Mouse (Mus musculus) hindbrain, embryonic 12.5 days (tissue): ENCODE data around the gene Psmg4. TPM values are rescaled to one million over a fixed set of nuclear protein-coding genes. Genes with fewer than 3 reads are reported as not detected.

Source experiments
- ATAC-seq: fragments of 200-750 bp; cut with Nextera tagmentation; 2 replicates; pipeline ENCODE4 v1.8.0; 2017; ENCODE audit warnings: moderate TSS enrichment; ENCODE audit not compliant: low FRiP score
- H3K27ac ChIP-seq: fragments of 300-500 bp; sonication (generic); 2 replicates; pipeline ENCODE4 v1.5.1; 2016; ENCODE audit warnings: mild to moderate bottlenecking
- H3K27me3 ChIP-seq: fragments of 300-500 bp; sonication (generic); 2 replicates; pipeline ENCODE4 v1.6.1; 2016; ENCODE audit warnings: mild to moderate bottlenecking
- H3K36me3 ChIP-seq: fragments of 300-500 bp; sonication (generic); 2 replicates; pipeline ENCODE4 v1.6.1; 2016; ENCODE audit warnings: mild to moderate bottlenecking
- H3K4me1 ChIP-seq: fragments of 300-500 bp; sonication (generic); 2 replicates; pipeline ENCODE4 v1.6.1; 2016
- H3K4me2 ChIP-seq: fragments of 300-500 bp; sonication (generic); replicated peaks from 2 replicates; pipeline ENCODE4 v1.6.1; 2016; ENCODE audit warnings: mild to moderate bottlenecking
- H3K4me3 ChIP-seq: fragments of 300-500 bp; sonication (generic); 2 replicates; pipeline ENCODE4 v1.5.1; 2016; ENCODE audit warnings: mild to moderate bottlenecking
- H3K9ac ChIP-seq: fragments of 300-500 bp; sonication (generic); 2 replicates; pipeline ENCODE4 v1.6.1; 2016; ENCODE audit warnings: mild to moderate bottlenecking, moderate library complexity
- H3K9me3 ChIP-seq: fragments of 300-500 bp; sonication (generic); replicated peaks from 2 replicates; pipeline ENCODE4 v1.6.1; 2016; ENCODE audit warnings: mild to moderate bottlenecking
- WGBS: fragments of 180-500 bp; shearing (Covaris S2); methylation state at CpG from one replicate; pipeline ENCODE4 v1.1.7; 2016; 5-methylcytosine and 5-hydroxymethylcytosine counted together
- polyA plus RNA-seq: library from polyadenylated mRNA; unstranded; fragments of >200 nt; fragmentation: Nextera tagmentation; extraction: Ambion mirVana; gene quantifications from 2 replicates; pipeline ENCODE4 v1.2.1, GENCODE M21; 2016

Psmg4 gene
- polyA plus RNA-seq: 80.5 and 93.8 TPM in 2 replicates

DNA sequence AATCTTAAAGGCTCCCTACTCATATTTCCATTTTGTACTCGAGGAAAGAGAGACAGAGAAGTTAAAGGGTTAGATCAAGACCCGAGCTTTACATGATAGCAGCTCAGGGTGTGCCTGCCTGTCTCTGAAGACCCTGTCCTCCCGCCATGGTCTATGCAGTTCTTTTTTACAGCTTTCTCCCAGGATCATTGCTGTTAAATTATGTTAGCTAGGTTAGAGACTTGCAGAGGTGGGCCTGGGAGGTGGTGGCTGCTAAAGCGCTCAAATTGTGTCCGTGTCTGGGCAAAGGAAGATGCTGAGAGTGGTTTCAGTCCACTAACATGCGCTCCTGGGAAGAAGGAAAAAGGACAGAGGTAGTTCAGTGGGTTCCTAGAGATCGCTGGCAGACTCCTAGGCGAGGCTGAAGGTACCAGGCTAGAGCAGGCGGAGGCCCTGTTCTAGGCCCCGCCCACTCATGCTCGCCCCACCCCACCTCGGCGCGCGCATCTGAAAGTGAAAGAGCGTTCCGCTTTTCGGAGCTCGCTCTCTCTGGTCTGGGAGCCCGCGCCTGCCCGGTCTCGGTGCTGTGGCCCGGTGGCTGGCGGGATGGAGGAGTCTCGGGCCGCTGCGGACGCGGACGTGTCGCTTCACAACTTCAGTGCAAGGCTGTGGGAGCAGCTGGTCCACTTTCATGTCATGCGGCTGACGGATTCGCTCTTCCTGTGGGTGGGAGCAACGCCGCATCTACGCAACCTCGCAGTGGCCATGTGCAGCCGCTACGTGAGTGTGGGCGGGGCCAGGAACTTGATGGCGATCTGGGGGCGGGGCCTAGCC, at the start of gene Psmg4:
Gene Psmg4, plus strand, starts transcription at position 474 of the 813 bp plus-strand sequence.
- 6% methylated on average over 44 of the region's 44 CpGs for WGBS
- Histone ChIP-seq H3K9me3 (peaks cover 6% of the 10 kb centered on the region; the same call in 1 of the 2 replicates), H3K4me3 (peak within 1 kb of the TSS; percentile 75), H3K4me1 (peaks cover 12% of the 10 kb centered on the region), H3K27me3 (no peaks in the 10 kb centered on the region), H3K36me3 (peaks cover 10% of the 10 kb centered on the region), H3K9ac (peak within 1 kb of the TSS; percentile 64), H3K27ac (peak within 1 kb of the TSS; percentile 88), H3K4me2 (peak within 1 kb of the TSS; percentile 65)
- peak; percentile 97 for ATAC-seq

DNA sequence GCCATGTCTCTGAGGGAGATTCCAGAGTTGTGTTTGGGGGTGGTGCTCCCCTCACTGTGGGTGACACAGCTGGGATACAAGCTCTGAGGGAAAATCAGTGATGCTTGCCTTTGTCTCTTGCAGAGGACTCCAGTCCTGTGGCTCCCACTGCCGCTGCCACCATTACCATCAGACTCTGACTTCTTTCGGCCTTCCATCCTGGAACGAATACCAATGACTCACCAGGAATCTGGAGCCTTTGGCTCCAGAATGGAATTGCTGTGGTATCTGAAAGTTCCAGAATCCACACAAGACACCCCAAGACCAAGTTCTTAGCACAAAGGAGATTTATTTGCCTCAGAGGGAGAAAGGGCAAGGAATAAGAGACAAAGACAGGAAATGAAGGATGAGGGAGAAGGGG, 49.7 kb upstream of the Psmg4 start:
- no peaks in the 10 kb centered on the region for H3K9me3 ChIP-seq
- 79% methylated on average over 3 of the region's 3 CpGs for WGBS
- H3K27me3 ChIP-seq: no peaks in the 10 kb centered on the region

DNA sequence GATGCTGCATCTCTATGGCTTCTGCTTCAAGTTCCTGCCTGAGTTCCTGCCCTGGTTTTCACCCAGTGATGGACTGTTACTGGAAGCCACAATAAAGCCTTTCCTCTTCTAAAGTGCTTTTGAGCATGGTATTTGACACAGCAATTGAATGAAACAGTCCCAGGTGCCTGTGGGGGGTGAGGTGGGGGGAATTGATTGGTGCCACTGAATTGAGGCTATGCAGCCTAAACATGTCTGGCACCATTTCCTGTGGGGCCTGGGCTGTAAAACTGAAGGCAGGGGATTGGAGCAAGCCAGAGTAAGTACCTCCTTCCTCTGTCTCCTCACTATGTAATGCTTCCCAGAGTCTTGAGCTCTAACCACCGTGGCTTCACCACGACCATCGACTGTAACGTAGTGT, 48.1 kb upstream of the Psmg4 start:
- H3K4me1 ChIP-seq: peaks cover 3% of the 10 kb centered on the region; the same call in 1 of the 2 replicates
- H3K9ac ChIP-seq: no peak overlapping the region
- no peak for ATAC-seq
- no peaks in the 10 kb centered on the region for H3K36me3 ChIP-seq
- H3K4me2 ChIP-seq: no peak overlapping the region
- WGBS: 85% methylated on average over 4 of the region's 4 CpGs
- H3K4me3 ChIP-seq: no peak overlapping the region
- H3K27ac ChIP-seq: no peak overlapping the region
- H3K9me3 ChIP-seq: no peaks in the 10 kb centered on the region
- no peaks in the 10 kb centered on the region for H3K27me3 ChIP-seq

More for the DNA sequence above, 49.7 kb upstream of the Psmg4 start:
- no peaks in the 10 kb centered on the region for H3K36me3 ChIP-seq
- no peak overlapping the region for H3K9ac ChIP-seq
- peaks cover 6% of the 10 kb centered on the region; the same call in 1 of the 2 replicates for H3K4me1 ChIP-seq
- no peak overlapping the region for H3K4me2 ChIP-seq
- H3K4me3 ChIP-seq: no peak overlapping the region
- no peak for ATAC-seq
- no peak overlapping the region for H3K27ac ChIP-seq

DNA sequence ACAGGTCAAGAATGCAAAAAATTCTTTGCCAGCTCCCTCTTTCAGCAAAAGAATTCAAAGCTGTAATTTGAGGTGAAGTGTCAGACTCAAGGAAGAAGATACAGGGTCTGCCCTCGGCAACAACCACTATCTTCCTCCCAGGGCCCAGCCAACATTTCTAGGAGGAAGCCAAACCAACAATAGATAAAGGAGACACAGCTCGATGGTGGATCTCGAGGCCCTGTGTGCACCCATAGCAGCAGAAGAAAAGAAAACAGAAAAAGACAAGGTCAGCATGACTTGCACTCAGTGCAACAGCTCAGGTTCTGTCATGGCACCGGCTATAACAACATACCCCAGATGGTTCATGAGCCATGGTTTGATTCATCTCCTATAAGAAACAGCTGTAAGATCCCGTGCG, 46.3 kb upstream of the Psmg4 start:
- no peak overlapping the region for H3K4me2 ChIP-seq
- H3K9ac ChIP-seq: no peak overlapping the region
- no peak for ATAC-seq
- H3K36me3 ChIP-seq: peaks cover 2% of the 10 kb centered on the region; the same call in 1 of the 2 replicates
- H3K4me3 ChIP-seq: no peak overlapping the region
- H3K9me3 ChIP-seq: no peaks in the 10 kb centered on the region
- 77% methylated on average over 6 of the region's 6 CpGs for WGBS
- no peaks in the 10 kb centered on the region for H3K4me1 ChIP-seq
- no peaks in the 10 kb centered on the region for H3K27me3 ChIP-seq
- H3K27ac ChIP-seq: no peak overlapping the region

DNA sequence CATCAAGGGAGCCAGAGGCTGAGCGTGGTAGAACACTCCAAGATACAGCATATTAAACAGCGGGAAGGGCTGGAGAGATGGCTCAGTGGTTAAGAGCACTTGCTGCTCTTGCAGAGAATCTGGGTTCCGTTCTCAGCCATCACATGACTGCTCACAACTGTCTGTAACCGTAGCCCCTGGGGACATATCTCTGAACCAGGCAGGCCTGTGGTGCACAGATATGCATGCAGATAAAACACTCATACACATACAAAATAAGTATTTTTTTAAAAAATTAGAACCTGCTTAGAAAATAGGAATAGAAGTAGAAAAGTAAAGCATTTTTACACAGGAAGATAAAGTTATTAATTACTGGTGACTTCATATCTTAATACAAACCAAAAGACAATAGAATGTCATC, 43.9 kb upstream of the Psmg4 start:
- Histone ChIP-seq H3K36me3 (peaks cover 8% of the 10 kb centered on the region; the same call in 1 of the 2 replicates), H3K4me3 (no peak overlapping the region), H3K9me3 (no peaks in the 10 kb centered on the region), H3K27me3 (no peaks in the 10 kb centered on the region), H3K4me1 (peaks cover 4% of the 10 kb centered on the region), H3K9ac (no peak overlapping the region), H3K27ac (no peak overlapping the region), H3K4me2 (no peak overlapping the region)
- WGBS: 84% methylated on average over 4 of the region's 4 CpGs
- no peak for ATAC-seq

DNA sequence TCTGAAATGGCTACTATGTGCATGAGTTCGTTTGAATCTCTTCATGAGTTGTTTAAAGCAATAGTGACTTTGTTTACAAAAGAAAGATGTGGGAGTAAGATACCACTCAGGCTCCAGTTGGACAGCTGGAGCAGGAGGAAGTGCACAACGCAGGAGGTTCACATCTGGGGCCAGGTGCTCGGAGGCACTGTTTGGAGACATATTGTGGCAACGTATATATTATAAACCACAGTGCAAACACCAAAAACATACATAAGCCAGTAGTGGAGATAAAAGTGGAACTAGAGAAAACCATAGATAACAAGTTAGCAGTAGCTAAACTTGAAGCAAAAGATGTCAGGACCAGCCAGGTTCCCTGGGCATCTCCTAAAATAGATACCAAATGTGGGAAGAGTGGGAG, 43.4 kb upstream of the Psmg4 start:
- Histone ChIP-seq H3K27me3 (no peaks in the 10 kb centered on the region), H3K27ac (no peak overlapping the region), H3K36me3 (peaks cover 14% of the 10 kb centered on the region; the same call in 1 of the 2 replicates), H3K9me3 (no peaks in the 10 kb centered on the region), H3K4me1 (peaks cover 10% of the 10 kb centered on the region), H3K9ac (no peak overlapping the region), H3K4me3 (no peak overlapping the region), H3K4me2 (no peak overlapping the region)
- ATAC-seq: no peak
- 84% methylated on average over 4 of the region's 4 CpGs for WGBS

DNA sequence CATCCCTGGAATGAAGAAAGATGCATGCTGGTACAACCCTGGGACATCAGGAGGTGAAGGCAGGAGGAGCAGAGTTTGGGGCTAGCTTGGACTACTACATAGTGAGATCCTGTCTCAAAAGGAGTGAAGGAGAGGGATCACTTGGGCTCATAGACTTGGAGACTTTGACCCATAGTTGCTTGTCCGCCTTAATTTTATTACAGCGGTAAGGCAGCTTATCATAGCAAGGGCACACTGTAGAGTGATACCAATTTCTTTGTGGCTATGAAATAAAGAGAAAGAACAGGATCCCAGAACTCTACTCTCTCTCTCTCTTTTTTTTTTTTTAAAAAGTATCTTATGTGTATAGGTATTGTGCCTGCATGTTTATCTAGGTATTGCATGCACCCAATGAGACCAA, 42.2 kb upstream of the Psmg4 start:
- H3K4me3 ChIP-seq: no peak overlapping the region
- peaks cover 22% of the 10 kb centered on the region; the same call in 1 of the 2 replicates for H3K36me3 ChIP-seq
- no peak overlapping the region for H3K4me2 ChIP-seq
- H3K9me3 ChIP-seq: no peaks in the 10 kb centered on the region
- no peak for ATAC-seq
- H3K4me1 ChIP-seq: peaks cover 21% of the 10 kb centered on the region
- WGBS: 100% methylated on average over 2 of the region's 2 CpGs
- no peak overlapping the region for H3K27ac ChIP-seq
- H3K9ac ChIP-seq: no peak overlapping the region
- no peaks in the 10 kb centered on the region for H3K27me3 ChIP-seq

DNA sequence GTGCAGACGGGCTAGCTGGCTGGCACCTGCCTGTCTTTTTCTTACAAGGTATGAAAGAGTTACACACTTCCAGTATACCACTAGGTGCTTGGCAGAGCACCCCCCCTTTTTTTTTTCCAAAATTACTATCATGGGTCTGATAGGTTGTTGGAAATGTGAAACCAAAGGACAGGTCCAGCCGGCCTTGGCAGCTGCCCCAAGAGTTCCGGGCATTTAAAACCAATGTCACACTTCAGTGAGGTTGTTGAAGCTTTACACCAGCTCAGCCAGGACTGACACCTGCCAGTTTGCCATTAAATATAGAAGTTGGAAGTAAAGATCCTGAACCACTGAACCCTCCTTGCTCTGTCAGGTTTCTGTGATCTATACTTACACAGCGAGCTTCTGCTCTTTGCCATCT, 37.1 kb upstream of the Psmg4 start:
- Histone ChIP-seq H3K4me1 (peaks cover 24% of the 10 kb centered on the region), H3K9me3 (no peaks in the 10 kb centered on the region), H3K9ac (peak overlapping the region; percentile 62), H3K27ac (no peak overlapping the region), H3K36me3 (peaks cover 34% of the 10 kb centered on the region), H3K4me2 (peak overlapping the region; percentile 71), H3K4me3 (peak overlapping the region; percentile 42), H3K27me3 (no peaks in the 10 kb centered on the region)
- ATAC-seq: no peak
- 61% methylated on average over 4 of the region's 4 CpGs for WGBS

DNA sequence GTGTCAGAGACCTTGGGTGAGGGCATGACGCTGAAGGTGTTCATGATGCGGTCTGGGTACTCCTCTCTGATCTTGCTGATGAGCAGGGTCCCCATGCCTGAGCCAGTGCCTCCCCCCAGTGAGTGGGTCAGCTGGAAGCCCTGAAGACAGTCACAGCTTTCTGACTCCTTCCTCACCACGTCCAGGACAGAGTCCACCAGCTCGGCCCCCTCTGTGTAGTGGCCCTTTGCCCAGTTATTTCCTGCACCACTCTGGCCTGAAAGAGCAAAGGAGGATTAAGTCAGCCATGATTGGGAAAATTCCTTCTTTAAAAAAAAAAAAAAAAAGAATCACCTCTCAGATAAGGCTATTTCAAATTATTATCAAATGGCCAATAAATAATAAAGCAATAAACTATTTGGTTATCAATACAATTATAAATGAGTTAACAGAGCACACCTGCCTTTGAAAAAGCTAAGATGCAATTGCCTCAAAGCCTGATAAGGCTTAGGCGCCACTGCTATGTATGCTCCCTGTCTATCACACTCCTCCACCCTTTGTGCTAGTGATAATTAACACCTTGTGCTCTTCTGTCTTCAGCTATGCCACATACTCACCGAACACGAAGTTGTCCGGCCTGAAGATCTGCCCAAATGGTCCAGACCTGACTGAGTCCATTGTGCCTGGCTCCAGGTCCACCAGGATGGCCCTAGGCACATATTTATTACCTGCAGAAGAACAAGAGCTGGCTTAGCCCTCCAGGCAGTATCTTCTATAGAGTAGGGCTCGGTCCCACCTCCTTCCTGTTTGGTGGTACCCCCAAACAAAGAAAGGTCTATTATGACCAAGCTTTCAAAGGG, 34.3 kb upstream of the Psmg4 start:
- no peaks in the 10 kb centered on the region for H3K9me3 ChIP-seq
- WGBS: 45% methylated on average over 9 of the region's 9 CpGs
- no peak for ATAC-seq
- H3K27me3 ChIP-seq: no peaks in the 10 kb centered on the region
- peaks cover 29% of the 10 kb centered on the region for H3K36me3 ChIP-seq
- peak overlapping the region; percentile 100 for H3K27ac ChIP-seq
- H3K4me2 ChIP-seq: peak overlapping the region; percentile 62
- peaks cover 39% of the 10 kb centered on the region for H3K4me1 ChIP-seq
- H3K9ac ChIP-seq: peak overlapping the region; percentile 96
- H3K4me3 ChIP-seq: peak overlapping the region; percentile 86

DNA sequence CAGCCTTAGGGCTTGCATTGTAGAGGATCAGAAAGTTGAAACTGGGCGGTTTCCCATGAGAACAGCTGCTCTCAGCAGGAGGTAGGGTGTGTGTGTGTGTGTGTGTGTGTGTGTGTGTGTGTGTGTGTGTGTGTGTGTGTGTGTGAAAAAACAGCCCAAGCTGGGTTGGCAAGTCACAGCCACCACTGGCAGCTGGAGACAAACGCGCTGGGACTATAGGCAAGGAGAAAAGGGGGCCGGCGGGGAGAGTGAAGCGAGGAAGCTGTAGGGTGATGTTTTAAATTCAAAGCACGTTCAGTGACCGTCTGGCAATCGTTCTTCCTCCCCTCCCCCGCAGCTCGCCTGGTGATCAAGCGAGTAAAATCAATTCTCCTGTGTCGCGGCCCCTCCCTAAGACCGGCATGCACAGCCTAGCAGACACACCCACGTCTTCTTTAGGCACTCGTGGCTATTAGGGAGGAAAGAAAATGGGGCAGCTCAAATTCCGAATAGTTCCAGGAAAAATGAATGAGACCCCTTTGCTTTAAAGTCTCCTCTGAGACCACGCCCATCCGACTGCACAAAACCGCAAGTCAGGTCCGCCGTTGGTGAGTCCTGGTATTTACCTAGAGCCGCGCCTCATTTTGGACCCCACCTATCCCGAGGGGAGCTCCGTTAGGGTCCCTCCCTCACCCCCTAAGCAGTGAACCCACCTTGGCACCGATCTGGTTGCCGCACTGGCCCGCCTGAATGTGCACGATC, 33.1 kb upstream of the Psmg4 start:
- H3K9ac ChIP-seq: peak overlapping the region; percentile 96
- H3K4me3 ChIP-seq: peak overlapping the region; percentile 86
- ATAC-seq: peak; percentile 18; the same call in 1 of the 2 replicates
- H3K4me2 ChIP-seq: peak overlapping the region; percentile 62
- WGBS: under 1% methylated on average over 31 of the region's 31 CpGs
- no peaks in the 10 kb centered on the region for H3K27me3 ChIP-seq
- peak overlapping the region; percentile 100 for H3K27ac ChIP-seq
- peaks cover 35% of the 10 kb centered on the region for H3K4me1 ChIP-seq
- no peaks in the 10 kb centered on the region for H3K9me3 ChIP-seq
- peaks cover 18% of the 10 kb centered on the region for H3K36me3 ChIP-seq

DNA sequence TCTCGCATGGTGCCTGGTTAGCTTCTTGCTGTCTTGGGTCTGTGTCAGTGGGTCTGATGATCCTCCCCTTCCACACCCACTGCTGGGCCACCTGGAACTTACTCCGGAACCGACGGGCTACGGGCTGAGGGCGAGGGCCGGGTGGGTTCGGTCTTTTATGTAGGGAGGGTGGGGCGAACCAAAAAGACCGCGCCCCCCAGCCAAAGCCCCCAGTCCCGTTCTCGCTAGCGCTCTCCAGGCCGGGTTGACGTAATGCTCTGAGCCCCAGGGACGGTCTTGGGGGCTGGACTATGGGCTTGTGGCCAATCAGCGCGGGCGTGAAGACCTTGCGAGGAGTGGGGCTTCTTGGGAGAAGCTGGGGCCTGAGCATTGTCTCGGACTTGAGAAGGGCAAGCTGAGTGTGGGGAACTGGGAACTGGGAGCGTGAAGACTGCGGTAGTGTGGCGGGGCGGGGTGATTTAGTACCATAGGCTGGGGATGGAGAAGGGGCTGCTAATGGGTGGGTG, 32.5 kb upstream of the Psmg4 start, which contains the start of gene Tubb2b:
Gene Tubb2b, minus strand, starts transcription at position 241 of the 506 bp plus-strand sequence.
- Histone ChIP-seq H3K4me1 (peaks cover 33% of the 10 kb centered on the region), H3K4me2 (peak within 1 kb of the TSS; percentile 62), H3K27me3 (no peaks in the 10 kb centered on the region), H3K4me3 (peak within 1 kb of the TSS; percentile 86), H3K27ac (peak within 1 kb of the TSS; percentile 100), H3K9me3 (no peaks in the 10 kb centered on the region), H3K36me3 (peaks cover 12% of the 10 kb centered on the region), H3K9ac (peak within 1 kb of the TSS; percentile 96)
- WGBS: under 1% methylated on average over 26 of the region's 26 CpGs
- peak; percentile 91 for ATAC-seq
